Mouse (Mus musculus): ENCODE data around the gene Sept6. TPM values are rescaled to one million over a fixed set of nuclear protein-coding genes. Genes with fewer than 3 reads are reported as not detected.

Gene Sept6
- polyA plus RNA-seq (2014; fragmentation: Illumina TruSeq; extraction: RNeasy Lipid Tissue Mini Kit (QIAGEN cat#74804); ENCODE audit: low replicate concordance) = 11.0 TPM

GRCm38 (mm10) chrX:36991694-36992093 lies at the start of gene Sept6:
TSS of gene Sept6 (minus strand) at chrX:36991794.

GRCm38 (mm10) chrX:36902321-36903114 lies 89.1 kb downstream of the Sept6 start, which contains the start of gene Nkrf:
TSS of gene Nkrf (minus strand) at chrX:36902899.

DNA sequence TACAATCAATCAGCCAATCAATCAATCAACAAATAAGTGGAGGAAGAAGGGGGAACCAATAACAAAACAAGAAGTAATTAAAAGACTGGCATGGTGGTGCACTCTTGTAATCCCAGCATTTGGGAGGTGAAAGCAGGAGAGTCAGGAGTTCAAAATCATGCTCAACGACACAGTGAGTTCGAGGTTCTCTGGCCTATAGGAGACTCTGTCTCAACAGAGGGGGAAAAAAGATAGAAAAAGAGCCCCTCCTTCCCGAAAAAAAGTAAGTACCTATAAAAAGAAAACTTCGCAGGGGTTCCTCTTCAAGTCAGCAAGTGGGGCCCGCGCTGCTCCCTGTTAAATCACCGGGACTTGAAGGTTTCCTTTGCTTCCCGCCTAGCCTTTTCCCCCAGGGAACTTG lies 117.8 kb downstream of the Sept6 start, which contains the start of the genes Ube2a and C330007P06Rik:
Ube2a (plus strand) TSS at position 136 of the 400 bp plus-strand sequence.
C330007P06Rik (minus strand) TSS at position 347 of the 400 bp plus-strand sequence.

Other genes starting within 250 kb of the Sept6 start
- 0.59 TPM for gene Slc25a43, start 248.1 kb downstream of the Sept6 start, polyA plus RNA-seq (2014; fragmentation: Illumina TruSeq; extraction: RNeasy Lipid Tissue Mini Kit (QIAGEN cat#74804); ENCODE audit: low replicate concordance)
- 2,416 TPM for gene Slc25a5, start 196.1 kb downstream of the Sept6 start, polyA plus RNA-seq (2014; fragmentation: Illumina TruSeq; extraction: RNeasy Lipid Tissue Mini Kit (QIAGEN cat#74804); ENCODE audit: low replicate concordance)
- gene Ube2a, start 117.9 kb downstream of the Sept6 start, polyA plus RNA-seq (2014; fragmentation: Illumina TruSeq; extraction: RNeasy Lipid Tissue Mini Kit (QIAGEN cat#74804); ENCODE audit: low replicate concordance) = 185 TPM
- 61.7 TPM for gene C330007P06Rik, start 117.7 kb downstream of the Sept6 start, polyA plus RNA-seq (2014; fragmentation: Illumina TruSeq; extraction: RNeasy Lipid Tissue Mini Kit (QIAGEN cat#74804); ENCODE audit: low replicate concordance)
- gene Nkrf, start 88.9 kb downstream of the Sept6 start, polyA plus RNA-seq (2014; fragmentation: Illumina TruSeq; extraction: RNeasy Lipid Tissue Mini Kit (QIAGEN cat#74804); ENCODE audit: low replicate concordance) = 11.3 TPM
- gene Sowahd, start 57.1 kb upstream of the Sept6 start, polyA plus RNA-seq (2014; fragmentation: Illumina TruSeq; extraction: RNeasy Lipid Tissue Mini Kit (QIAGEN cat#74804); ENCODE audit: low replicate concordance) = not detected
- 805 TPM for gene Rpl39, start 93.6 kb upstream of the Sept6 start, polyA plus RNA-seq (2014; fragmentation: Illumina TruSeq; extraction: RNeasy Lipid Tissue Mini Kit (QIAGEN cat#74804); ENCODE audit: low replicate concordance)
- gene Upf3b, start 118.5 kb upstream of the Sept6 start, polyA plus RNA-seq (2014; fragmentation: Illumina TruSeq; extraction: RNeasy Lipid Tissue Mini Kit (QIAGEN cat#74804); ENCODE audit: low replicate concordance) = 94.7 TPM
- 50.7 TPM for gene Nkap, start 135.0 kb upstream of the Sept6 start, polyA plus RNA-seq (2014; fragmentation: Illumina TruSeq; extraction: RNeasy Lipid Tissue Mini Kit (QIAGEN cat#74804); ENCODE audit: low replicate concordance)
- 0.56 TPM for gene Akap14, start 177.0 kb upstream of the Sept6 start, polyA plus RNA-seq (2014; fragmentation: Illumina TruSeq; extraction: RNeasy Lipid Tissue Mini Kit (QIAGEN cat#74804); ENCODE audit: low replicate concordance)
- 344 TPM for gene Ndufa1, start 199.4 kb upstream of the Sept6 start, polyA plus RNA-seq (2014; fragmentation: Illumina TruSeq; extraction: RNeasy Lipid Tissue Mini Kit (QIAGEN cat#74804); ENCODE audit: low replicate concordance)
- 0.37 TPM for gene Rnf113a1, start 199.5 kb upstream of the Sept6 start, polyA plus RNA-seq (2014; fragmentation: Illumina TruSeq; extraction: RNeasy Lipid Tissue Mini Kit (QIAGEN cat#74804); ENCODE audit: low replicate concordance)
- not detected for gene Gm9, start 219.2 kb upstream of the Sept6 start, polyA plus RNA-seq (2014; fragmentation: Illumina TruSeq; extraction: RNeasy Lipid Tissue Mini Kit (QIAGEN cat#74804); ENCODE audit: low replicate concordance)
- gene Rhox1, start 230.5 kb upstream of the Sept6 start, polyA plus RNA-seq (2014; fragmentation: Illumina TruSeq; extraction: RNeasy Lipid Tissue Mini Kit (QIAGEN cat#74804); ENCODE audit: low replicate concordance) = not detected